Mouse (Mus musculus): ENCODE data around the gene Gsap. TPM values are rescaled to one million over a fixed set of nuclear protein-coding genes. Genes with fewer than 3 reads are reported as not detected.
A peak's percentile ranks its signal among the peaks of the same experiment; 100 is the strongest.
"Not testable (repeated sequence)": the region's sequence is repeated elsewhere in the genome, so short reads cannot be mapped to it uniquely, and the experiment has no call there.

The Gsap gene
- 0.81 and 0.97 TPM in 2 replicates for polyA plus RNA-seq (2015; fragmentation: Nextera tagmentation; extraction: Ambion mirVana)

DNA sequence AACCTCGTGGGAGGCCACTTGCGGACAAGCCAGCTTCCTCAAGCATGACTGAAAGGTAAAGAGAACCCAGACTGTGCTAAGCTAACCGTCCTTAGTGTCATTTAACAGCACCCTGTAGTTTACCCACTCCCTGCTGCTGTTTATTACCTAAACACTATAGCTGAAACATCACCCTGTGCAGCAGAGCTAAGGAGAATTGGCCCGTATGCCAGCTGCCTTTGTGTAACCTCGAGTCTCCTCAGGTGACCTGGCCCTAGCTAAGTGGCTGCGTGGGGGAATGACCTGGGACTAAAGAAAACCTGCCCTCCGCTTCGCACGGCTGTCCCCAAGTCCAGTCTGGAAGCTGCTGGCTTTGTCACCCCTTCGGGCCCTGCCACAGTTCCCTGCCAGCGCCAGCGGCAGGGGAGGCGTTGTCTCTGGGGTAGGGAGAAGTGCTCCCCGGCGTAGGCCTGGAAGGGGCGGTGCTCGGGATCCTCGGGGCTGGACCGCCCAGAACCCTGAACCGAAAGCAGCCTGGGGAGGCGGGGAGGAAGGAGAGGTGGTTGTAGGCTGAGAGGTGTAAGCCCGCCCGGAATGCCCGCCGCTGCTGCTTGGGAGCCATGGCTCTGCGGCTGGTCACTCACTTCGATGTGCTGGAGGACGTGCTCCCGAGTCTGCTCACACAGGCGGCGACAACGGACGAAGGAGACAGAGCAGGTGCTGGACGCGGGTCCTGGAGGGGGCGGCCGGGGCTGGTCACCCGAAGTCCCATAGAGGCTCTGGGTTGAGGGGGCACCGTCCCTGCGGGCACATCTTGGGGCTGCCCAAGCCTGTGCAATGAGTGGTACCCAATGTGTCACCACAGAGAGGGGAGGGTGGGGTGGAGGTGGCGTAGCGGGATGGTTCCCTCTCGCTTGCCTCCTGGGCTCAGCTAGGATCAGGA lies at the start of gene Gsap:
Gsap (plus strand) TSS at position 492 of the 922 bp plus-strand sequence.
- H3K9ac ChIP-seq (ENCODE audit: low read depth, low read length) = peak within 1 kb of the TSS; percentile 48
- peaks cover 3% of the 10 kb centered on the region; the same call in 1 of the 2 replicates for H3K4me1 ChIP-seq (replicated peaks; ENCODE audit: control insufficient read depth, insufficient read depth, low read length)
- TF ChIP-seq CTCF (IDR thresholded peaks at IDR 0.05; ENCODE audit: low read depth) = no peak
- no peaks in the 10 kb centered on the region for H3K27me3 ChIP-seq (replicated peaks; ENCODE audit: control insufficient read depth, insufficient read depth, low read length)
- peak within 1 kb of the TSS; percentile 64 for H3K4me3 ChIP-seq (ENCODE audit: low read depth, low read length)
- WGBS = 5% methylated on average over 43 of the region's 43 CpGs
- H3K36me3 ChIP-seq (ENCODE audit: control insufficient read depth, insufficient read depth) = no peaks in the 10 kb centered on the region
- H3K4me2 ChIP-seq (replicated peaks; ENCODE audit: low read depth) = peak within 1 kb of the TSS; percentile 95
- ATAC-seq = peak; percentile 93
- H3K27ac ChIP-seq (ENCODE audit: low read depth, low read length) = no peak within 1 kb of the TSS
- no peaks in the 10 kb centered on the region for H3K9me3 ChIP-seq (ENCODE audit: control insufficient read depth)

DNA sequence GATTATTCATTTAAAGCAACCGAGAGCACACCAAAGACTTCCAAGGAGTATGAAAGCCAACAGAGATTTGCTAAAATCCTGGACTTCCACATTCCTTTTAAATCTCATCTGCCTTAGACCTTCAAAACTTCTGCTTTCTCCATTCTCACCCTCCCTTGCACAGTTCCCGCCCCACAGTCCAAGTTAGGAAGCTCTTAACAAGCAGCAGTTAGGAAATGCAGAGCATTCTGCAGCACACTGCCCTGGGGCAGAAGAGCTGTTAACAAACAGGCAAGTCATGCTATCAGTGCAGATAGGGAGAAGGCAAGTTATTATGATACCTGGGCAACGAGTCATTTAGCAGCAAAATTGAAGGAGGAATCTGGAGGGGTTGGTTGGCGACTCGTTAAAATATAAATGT lies 49.5 kb upstream of the Gsap start:
- Histone ChIP-seq H3K4me2 (replicated peaks; ENCODE audit: low read depth) (no peak overlapping the region), H3K27ac (ENCODE audit: low read depth, low read length) (no peak overlapping the region), H3K4me3 (ENCODE audit: low read depth, low read length) (no peak overlapping the region), H3K4me1 (replicated peaks; ENCODE audit: control insufficient read depth, insufficient read depth, low read length) (no peaks in the 10 kb centered on the region), H3K27me3 (replicated peaks; ENCODE audit: control insufficient read depth, insufficient read depth, low read length) (no peaks in the 10 kb centered on the region), H3K9me3 (ENCODE audit: control insufficient read depth) (no peaks in the 10 kb centered on the region), H3K36me3 (ENCODE audit: control insufficient read depth, insufficient read depth) (no peaks in the 10 kb centered on the region), H3K9ac (ENCODE audit: low read depth, low read length) (no peak overlapping the region)
- WGBS = 66% methylated on average over 5 of the region's 5 CpGs
- ATAC-seq = no peak
- no peak for TF ChIP-seq CTCF (IDR thresholded peaks at IDR 0.05; ENCODE audit: low read depth)

DNA sequence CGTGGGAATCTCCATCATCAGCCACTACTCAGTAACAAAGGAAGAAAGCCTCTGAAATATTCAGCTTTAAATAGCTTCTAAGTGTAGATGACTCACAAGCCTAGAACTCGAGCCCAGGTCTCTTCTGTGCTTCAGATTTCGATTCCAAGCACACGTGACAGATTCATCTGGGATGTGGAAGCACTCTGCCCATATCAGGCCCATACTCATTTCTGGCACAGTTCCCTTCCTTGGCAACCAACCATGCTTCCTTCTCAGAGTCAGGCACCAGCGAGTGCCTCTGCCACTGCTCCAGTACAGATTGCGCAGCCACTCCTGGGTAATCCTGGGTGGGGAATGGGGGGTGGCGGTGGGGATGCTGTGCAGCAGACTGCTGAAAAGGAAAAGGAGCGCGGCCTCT lies 46.5 kb upstream of the Gsap start:
- no peak overlapping the region for H3K9ac ChIP-seq (ENCODE audit: low read depth, low read length)
- 66% methylated on average over 9 of the region's 9 CpGs for WGBS
- H3K27ac ChIP-seq (ENCODE audit: low read depth, low read length) = no peak overlapping the region
- no peaks in the 10 kb centered on the region for H3K27me3 ChIP-seq (replicated peaks; ENCODE audit: control insufficient read depth, insufficient read depth, low read length)
- H3K36me3 ChIP-seq (ENCODE audit: control insufficient read depth, insufficient read depth) = no peaks in the 10 kb centered on the region
- TF ChIP-seq CTCF (IDR thresholded peaks at IDR 0.05; ENCODE audit: low read depth) = no peak
- H3K4me3 ChIP-seq (ENCODE audit: low read depth, low read length) = no peak overlapping the region
- no peak overlapping the region for H3K4me2 ChIP-seq (replicated peaks; ENCODE audit: low read depth)
- H3K4me1 ChIP-seq (replicated peaks; ENCODE audit: control insufficient read depth, insufficient read depth, low read length) = no peaks in the 10 kb centered on the region
- no peak for ATAC-seq
- no peaks in the 10 kb centered on the region for H3K9me3 ChIP-seq (ENCODE audit: control insufficient read depth)

DNA sequence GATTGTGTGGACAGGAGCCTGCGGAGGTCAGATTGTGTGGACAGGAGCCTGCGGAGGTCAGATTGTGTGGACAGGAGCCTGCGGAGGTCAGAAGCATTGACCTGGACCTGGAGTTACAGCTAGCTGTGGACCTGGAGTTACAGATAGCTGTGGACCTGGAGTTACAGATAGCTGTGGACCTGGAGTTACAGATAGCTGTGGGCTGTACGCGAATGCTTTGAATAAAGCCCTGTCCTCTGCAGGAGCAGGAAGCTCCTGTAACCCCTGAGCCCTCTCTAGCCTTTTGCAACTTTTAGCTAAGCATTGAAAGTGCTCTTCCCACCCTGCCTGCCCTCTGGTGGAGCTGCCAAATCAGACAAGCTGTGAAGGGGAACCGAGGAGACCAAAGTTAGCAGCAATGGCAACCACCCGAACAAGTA lies 44.9 kb upstream of the Gsap start:
- peak; percentile 62 for TF ChIP-seq CTCF (IDR thresholded peaks at IDR 0.05; ENCODE audit: low read depth)
- H3K9ac ChIP-seq (ENCODE audit: low read depth, low read length); H3K36me3 ChIP-seq (ENCODE audit: control insufficient read depth, insufficient read depth); H3K4me3 ChIP-seq (ENCODE audit: low read depth, low read length); H3K27ac ChIP-seq (ENCODE audit: low read depth, low read length); H3K27me3 ChIP-seq (replicated peaks; ENCODE audit: control insufficient read depth, insufficient read depth, low read length); H3K4me1 ChIP-seq (replicated peaks; ENCODE audit: control insufficient read depth, insufficient read depth, low read length); ATAC-seq; H3K4me2 ChIP-seq (replicated peaks; ENCODE audit: low read depth); H3K9me3 ChIP-seq (ENCODE audit: control insufficient read depth): not testable (repeated sequence)
- WGBS = 75% methylated on average over 7 of the region's 7 CpGs

DNA sequence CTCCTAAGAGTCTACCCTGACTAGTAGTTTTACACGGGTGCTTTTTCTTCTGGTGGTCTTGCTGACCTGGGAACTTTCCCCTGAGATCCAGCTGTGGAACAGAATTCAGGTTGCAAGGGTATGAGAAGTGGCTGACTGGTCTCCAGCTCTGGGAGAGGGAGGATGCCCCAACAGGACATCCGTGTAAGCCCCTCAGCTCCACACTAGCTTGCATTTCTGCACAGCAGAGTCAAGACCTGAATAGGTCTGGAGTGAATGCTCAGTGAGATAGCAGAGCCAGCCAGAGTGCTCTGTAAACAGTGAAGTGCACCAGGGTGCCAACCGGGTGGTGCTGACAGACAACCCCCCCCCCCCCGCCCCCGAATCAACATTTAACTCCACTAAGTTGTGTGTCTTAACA lies 44.4 kb upstream of the Gsap start:
- ATAC-seq = no peak
- H3K9ac ChIP-seq (ENCODE audit: low read depth, low read length) = no peak overlapping the region
- no peaks in the 10 kb centered on the region for H3K9me3 ChIP-seq (ENCODE audit: control insufficient read depth)
- H3K36me3 ChIP-seq (ENCODE audit: control insufficient read depth, insufficient read depth) = no peaks in the 10 kb centered on the region
- TF ChIP-seq CTCF (IDR thresholded peaks at IDR 0.05; ENCODE audit: low read depth) = no peak
- H3K4me1 ChIP-seq (replicated peaks; ENCODE audit: control insufficient read depth, insufficient read depth, low read length) = no peaks in the 10 kb centered on the region
- no peak overlapping the region for H3K4me3 ChIP-seq (ENCODE audit: low read depth, low read length)
- no peak overlapping the region for H3K4me2 ChIP-seq (replicated peaks; ENCODE audit: low read depth)
- WGBS = 38% methylated on average over 5 of the region's 5 CpGs
- no peaks in the 10 kb centered on the region for H3K27me3 ChIP-seq (replicated peaks; ENCODE audit: control insufficient read depth, insufficient read depth, low read length)
- H3K27ac ChIP-seq (ENCODE audit: low read depth, low read length) = no peak overlapping the region

DNA sequence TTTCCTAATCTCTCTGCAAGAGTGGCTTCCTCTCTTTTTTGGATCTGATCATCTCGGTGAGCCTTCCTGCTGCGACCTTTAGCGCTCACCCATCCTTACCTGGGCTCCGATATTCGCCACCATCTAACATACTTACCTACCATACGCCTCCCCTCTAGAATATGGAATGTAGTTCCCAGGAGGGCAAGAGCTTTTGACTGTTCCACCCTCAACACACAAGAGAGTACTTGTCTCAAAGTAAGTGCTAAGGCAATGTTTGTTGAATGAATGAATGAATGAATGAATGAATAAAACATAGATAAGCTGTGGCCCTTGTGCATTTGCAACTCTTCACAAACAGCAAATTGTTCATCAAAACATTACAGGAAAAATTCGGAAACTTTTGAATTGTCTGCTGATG lies 43.0 kb upstream of the Gsap start:
- 86% methylated on average over 7 of the region's 7 CpGs for WGBS
- Histone ChIP-seq H3K4me1 (replicated peaks; ENCODE audit: control insufficient read depth, insufficient read depth, low read length) (no peaks in the 10 kb centered on the region), H3K9ac (ENCODE audit: low read depth, low read length) (no peak overlapping the region), H3K9me3 (ENCODE audit: control insufficient read depth) (no peaks in the 10 kb centered on the region), H3K4me3 (ENCODE audit: low read depth, low read length) (no peak overlapping the region), H3K4me2 (replicated peaks; ENCODE audit: low read depth) (no peak overlapping the region), H3K27me3 (replicated peaks; ENCODE audit: control insufficient read depth, insufficient read depth, low read length) (no peaks in the 10 kb centered on the region), H3K27ac (ENCODE audit: low read depth, low read length) (no peak overlapping the region), H3K36me3 (ENCODE audit: control insufficient read depth, insufficient read depth) (no peaks in the 10 kb centered on the region)
- no peak for ATAC-seq
- no peak for TF ChIP-seq CTCF (IDR thresholded peaks at IDR 0.05; ENCODE audit: low read depth)
